Mouse (Mus musculus) kidney, adult 2 months (tissue): Measurements from ENCODE around the gene Gpc3.

ENCODE experiments used
- CTCF ChIP-seq: fragments of 200-500 bp; conservative IDR thresholded peaks from 2 replicates; pipeline ENCODE4 v1.5.1; 2011; ENCODE audit warnings: low read depth, mild to moderate bottlenecking, control low read depth, low read length, moderate library complexity, mixed read lengths; ENCODE audit not compliant: insufficient read depth, insufficient read length
- POLR2A ChIP-seq: fragments of 200-500 bp; IDR thresholded peaks from one replicate; pipeline ENCODE4 v1.6.1; 2011; ENCODE audit warnings: low read depth, low read length, control low read depth

- TF ChIP-seq POLR2A = no peak
- TF ChIP-seq CTCF = no peak
Observed at GRCm38 (mm10) chrX:52611541-52611940, 2.2 kb downstream of the Gpc3 start.
